Mouse (Mus musculus) urinary bladder, adult 18-20 months (tissue): ENCODE results near the gene Fshr.
"Not testable (repeated sequence)": the region's sequence is repeated elsewhere in the genome, so short reads cannot be mapped to it uniquely, and the experiment has no call there.

Experiments
- DNase-seq, 2 experiments: peaks; one replicate each; pipeline ENCODE4 v3.0.0; 2022; ENCODE audit warnings: low spot score in 2 of 2, mixed read lengths in 2 of 2

Fshr gene

GRCm38 (mm10) chr17:89200575-89200974, at the start of gene Fshr:
Gene Fshr (minus strand): TSS chr17:89200675.
- DNase-seq: no peak

GRCm38 (mm10) chr17:89202181-89202580, 1.7 kb upstream of the Fshr start:
- no peak for DNase-seq

- DNase-seq: no peak
Measured at GRCm38 (mm10) chr17:89173545-89173944, 26.9 kb downstream of the Fshr start.

- no peak for DNase-seq
Measured at GRCm38 (mm10) chr17:89164773-89165172, 35.7 kb downstream of the Fshr start.

GRCm38 (mm10) chr17:89162475-89162874, 38.0 kb downstream of the Fshr start:
- no peak for DNase-seq

- DNase-seq: not testable (repeated sequence)
Measured at GRCm38 (mm10) chr17:89159343-89159742, 41.1 kb downstream of the Fshr start.

GRCm38 (mm10) chr17:89144806-89145205, 55.7 kb downstream of the Fshr start:
- DNase-seq: no peak

- no peak for DNase-seq
Measured at GRCm38 (mm10) chr17:89120023-89120422, 80.5 kb downstream of the Fshr start.

GRCm38 (mm10) chr17:89119250-89119649, 81.2 kb downstream of the Fshr start:
- DNase-seq: no peak

- DNase-seq: no peak
Measured at GRCm38 (mm10) chr17:89113944-89114343, 86.5 kb downstream of the Fshr start.

GRCm38 (mm10) chr17:89100719-89101350, 99.6 kb downstream of the Fshr start:
- DNase-seq: no peak

GRCm38 (mm10) chr17:89099733-89100132, 100.7 kb downstream of the Fshr start:
- DNase-seq: not testable (repeated sequence)

- DNase-seq: no peak
Measured at GRCm38 (mm10) chr17:89089692-89090475, 110.6 kb downstream of the Fshr start.

- no peak for DNase-seq
Measured at GRCm38 (mm10) chr17:89082897-89083296, 117.6 kb downstream of the Fshr start.

- DNase-seq: no peak
Measured at GRCm38 (mm10) chr17:89079706-89080105, 120.8 kb downstream of the Fshr start.

GRCm38 (mm10) chr17:89064327-89065095, 136.0 kb downstream of the Fshr start:
- DNase-seq: no peak

GRCm38 (mm10) chr17:89062348-89062949, 138.0 kb downstream of the Fshr start:
- DNase-seq: no peak

- no peak for DNase-seq
Measured at GRCm38 (mm10) chr17:89051031-89051563, 149.4 kb downstream of the Fshr start.

GRCm38 (mm10) chr17:89049071-89049470, 151.4 kb downstream of the Fshr start:
- DNase-seq: no peak

- no peak for DNase-seq
Measured at GRCm38 (mm10) chr17:89046016-89046415, 154.5 kb downstream of the Fshr start.

GRCm38 (mm10) chr17:89036723-89037122, 163.8 kb downstream of the Fshr start:
- DNase-seq: no peak

GRCm38 (mm10) chr17:89036049-89036448, 164.4 kb downstream of the Fshr start:
- no peak for DNase-seq
